Mouse (Mus musculus): ENCODE measurements at regions not wholly inside any gene's neighbourhood (a gene's known extent, or its start where the extent isn't known, plus 50 kb on each side); places are given as distances from the start of the nearest gene placed in this dataset.

- no peak for ATAC-seq
Observed at GRCm38 (mm10) chr8:46898697-46899445, 87.8 kb upstream of the Enpp6 start.

- no peak for ATAC-seq
Observed at GRCm38 (mm10) chr8:46900826-46901225, 85.9 kb upstream of the Enpp6 start.

GRCm38 (mm10) chr8:46904731-46905130 is 82.0 kb upstream of the Enpp6 start:
- no peak for ATAC-seq

- ATAC-seq: no peak
Observed at GRCm38 (mm10) chr8:46907390-46907789, 79.3 kb upstream of the Enpp6 start.

GRCm38 (mm10) chr8:46908186-46908585 is 78.5 kb upstream of the Enpp6 start:
- ATAC-seq: no peak

GRCm38 (mm10) chr8:46913956-46914355 is 72.7 kb upstream of the Enpp6 start:
- peak; percentile 90 for ATAC-seq

GRCm38 (mm10) chr8:46920071-46920470 is 66.6 kb upstream of the Enpp6 start:
- ATAC-seq: peak; percentile 76

- no peak for ATAC-seq
Observed at GRCm38 (mm10) chr8:46921075-46921474, 65.6 kb upstream of the Enpp6 start.

GRCm38 (mm10) chr8:46921585-46921984 is 65.1 kb upstream of the Enpp6 start:
- ATAC-seq: peak; percentile 41

- no peak for ATAC-seq
Observed at GRCm38 (mm10) chr8:46924787-46925548, 61.7 kb upstream of the Enpp6 start.

GRCm38 (mm10) chr8:46928718-46929117 is 58.0 kb upstream of the Enpp6 start:
- no peak for ATAC-seq

- ATAC-seq: no peak
Observed at GRCm38 (mm10) chr8:46929678-46930077, 57.0 kb upstream of the Enpp6 start.

- no peak for ATAC-seq
Observed at GRCm38 (mm10) chr8:46931267-46931666, 55.4 kb upstream of the Enpp6 start.

GRCm38 (mm10) chr8:46933256-46933655 is 53.4 kb upstream of the Enpp6 start:
- ATAC-seq: no peak

GRCm38 (mm10) chr8:46934254-46934653 is 52.4 kb upstream of the Enpp6 start:
- no peak for ATAC-seq

GRCm38 (mm10) chr8:46934898-46935297 is 51.8 kb upstream of the Enpp6 start:
- ATAC-seq: peak; percentile 91

- ATAC-seq: no peak
Observed at GRCm38 (mm10) chr8:46936039-46936438, 50.6 kb upstream of the Enpp6 start.
